Comparison of ENCODE assay signal across 28 mouse cellular contexts in genomic region chr14:27852606-27853005, GRCm38 (mm10).
DNase-seq lines count a peak whose midpoint lies in the region; ATAC-seq and TF ChIP-seq lines count a peak whose summit lies in the region.
"Had no signal": no experiment of that assay in that cellular context is flagged by ENCODE, and none has a peak within 500 bp of the region (broad histone marks: within the 10 kb centered on the region; RNA-seq: fewer than 3 reads in every experiment).

No protein-coding gene starts in this region.

- no peaks in the 10 kb centered on the region for H3K27me3 ChIP-seq in intestine, postnatal 0 days (replicated peaks; ENCODE audit: control insufficient read depth, insufficient read depth, low read length)
- H3K27me3 ChIP-seq: forebrain, embryonic 13.5 days; hindbrain, embryonic 13.5 days; liver, embryonic 12.5 days; midbrain, embryonic 12.5 days; neural tube, embryonic 13.5 days; stomach, embryonic 15.5 days had no signal

- TF ChIP-seq CTCF in layer of hippocampus, adult 2 months (conservative IDR thresholded peaks at IDR 0.05), result no peak
- no peak for TF ChIP-seq CTCF in left cerebral cortex, adult 2 months (IDR thresholded peaks at IDR 0.05)
- TF ChIP-seq CTCF in intestine, postnatal 0 days (IDR thresholded peaks at IDR 0.05; ENCODE audit: low read depth), result no peak

- no peak overlapping the region for H3K4me3 ChIP-seq in layer of hippocampus, adult 2 months
- H3K4me3 ChIP-seq in left cerebral cortex, adult 2 months, result no peak overlapping the region
- H3K4me3 ChIP-seq in intestine, postnatal 0 days (ENCODE audit: low read depth, low read length), result no peak overlapping the region
- H3K4me3 ChIP-seq: forebrain, embryonic 13.5 days; hindbrain, embryonic 13.5 days; liver, embryonic 12.5 days; midbrain, embryonic 12.5 days; neural tube, embryonic 13.5 days; stomach, embryonic 15.5 days had no signal

- H3K4me2 ChIP-seq in intestine, postnatal 0 days (replicated peaks; ENCODE audit: low read depth), result no peak overlapping the region
- H3K4me2 ChIP-seq: forebrain, embryonic 13.5 days; heart, embryonic 11.5 days; hindbrain, embryonic 13.5 days; liver, embryonic 12.5 days; midbrain, embryonic 12.5 days; neural tube, embryonic 13.5 days; stomach, embryonic 15.5 days had no signal

- H3K27ac ChIP-seq in layer of hippocampus, adult 2 months, result peak overlapping the region; percentile 62
- peak overlapping the region; percentile 51; the same call in 1 of the 2 replicates for H3K27ac ChIP-seq in left cerebral cortex, adult 2 months
- no peak overlapping the region for H3K27ac ChIP-seq in intestine, postnatal 0 days (ENCODE audit: low read depth, low read length)
- H3K27ac ChIP-seq: forebrain, embryonic 13.5 days; hindbrain, embryonic 13.5 days; liver, embryonic 12.5 days; midbrain, embryonic 12.5 days; neural tube, embryonic 13.5 days; stomach, embryonic 15.5 days had no signal

- intact Hi-C loops in left cerebral cortex, adult 2 months (cut with DNase I), result loop anchor here (1.0 kb wide), 3 partner anchors 8 to 123 kb away; no protein-coding TSS in a partner anchor

- no peak for ATAC-seq in cerebellum, adult (ENCODE audit: insufficient number of reproducible peaks, low FRiP score, low TSS enrichment)
- ATAC-seq in intestine, postnatal 0 days, result no peak
- ATAC-seq: CD4-positive, CD25-positive, alpha-beta regulatory T cell, adult 4 months; forebrain, embryonic 13.5 days; intestine, embryonic 16.5 days; liver, embryonic 12.5 days; liver, postnatal 0 days had no signal

- no peaks in the 10 kb centered on the region for H3K4me1 ChIP-seq in intestine, postnatal 0 days (replicated peaks; ENCODE audit: control insufficient read depth, insufficient read depth, low read length)
- H3K4me1 ChIP-seq: forebrain, embryonic 13.5 days; hindbrain, embryonic 13.5 days; liver, embryonic 12.5 days; midbrain, embryonic 12.5 days; neural tube, embryonic 13.5 days; stomach, embryonic 15.5 days had no signal

- WGBS in intestine, postnatal 0 days, result 86% methylated on average over 6 of the region's 6 CpGs

- H3K9ac ChIP-seq in intestine, postnatal 0 days (ENCODE audit: low read depth, low read length), result no peak overlapping the region
- H3K9ac ChIP-seq: forebrain, embryonic 13.5 days; hindbrain, embryonic 13.5 days; liver, embryonic 12.5 days; liver, postnatal 0 days; midbrain, embryonic 12.5 days; neural tube, embryonic 13.5 days; stomach, embryonic 15.5 days had no signal

- H3K36me3 ChIP-seq in intestine, postnatal 0 days (ENCODE audit: control insufficient read depth, insufficient read depth), result no peaks in the 10 kb centered on the region
- H3K36me3 ChIP-seq: hindbrain, embryonic 13.5 days; liver, embryonic 12.5 days; midbrain, embryonic 12.5 days; neural tube, embryonic 13.5 days; stomach, embryonic 15.5 days had no signal

- no peak for DNase-seq in layer of hippocampus, adult 2 months (ENCODE audit: low spot score in 2 of 2)
- DNase-seq in layer of hippocampus, postnatal 25 days (ENCODE audit: extremely low spot score in 1 of 2, low spot score in 1 of 2), result no peak
- DNase-seq in brain, adult 2 months (ENCODE audit: low read depth, low spot score), result peak; percentile 84
- DNase-seq in left cerebral cortex, adult 2 months (ENCODE audit: extremely low spot score in 1 of 2, low spot score in 2 of 2), result peak; percentile 32 to 33
- DNase-seq in right cerebral cortex, postnatal 25 days, result peak; percentile 38
- DNase-seq: adrenal gland, postnatal 25 days; cerebellum, adult 8-10 months; cerebellum, postnatal 25 days; gastrocnemius, postnatal 25 days; heart, adult 18-20 months; heart, postnatal 4 days; kidney, adult 9 months; kidney, postnatal 10 days; layer of hippocampus, adult 9-11 months; liver, postnatal 0 days; lung, postnatal 36 days; thymus, postnatal 14 days had no signal

- H3K9me3 ChIP-seq in intestine, postnatal 0 days (ENCODE audit: control insufficient read depth), result no peaks in the 10 kb centered on the region
- H3K9me3 ChIP-seq: forebrain, embryonic 13.5 days; hindbrain, embryonic 13.5 days; liver, embryonic 12.5 days; midbrain, embryonic 12.5 days; neural tube, embryonic 13.5 days; stomach, embryonic 15.5 days had no signal

Comparison
In these comparisons a context has a peak if more than half of its experiments do, and no peak if none do; other contexts are left out.
1. DNase-seq: peak in brain, adult 2 months (single experiment), left cerebral cortex, adult 2 months (2 of 2) and right cerebral cortex, postnatal 25 days (single experiment); none in layer of hippocampus, adult 2 months (0 of 2) and layer of hippocampus, postnatal 25 days (0 of 2).